Comparison of ENCODE assay signal across 9 mouse cellular contexts in genomic region chr11:103371222-103371539, GRCm38 (mm10). TPM values are rescaled to one million over a fixed set of nuclear protein-coding genes. Genes with fewer than 3 reads are reported as not detected.
DNase-seq lines count a peak whose midpoint lies in the region; ATAC-seq and TF ChIP-seq lines count a peak whose summit lies in the region.
"Had no signal": no experiment of that assay in that cellular context is flagged by ENCODE, and none has a peak within 500 bp of the region (broad histone marks: within the 10 kb centered on the region; RNA-seq: fewer than 3 reads in every experiment).

No protein-coding gene starts in this region.

- H3K27ac ChIP-seq in neural tube, embryonic 13.5 days (replicated peaks): peak overlapping the region; percentile 49
- no peak overlapping the region for H3K27ac ChIP-seq in neural tube, embryonic 15.5 days (replicated peaks)
- peak overlapping the region; percentile 67 for H3K27ac ChIP-seq in kidney, embryonic 16.5 days (ENCODE audit: low read length)
- H3K27ac ChIP-seq in stomach, postnatal 0 days (replicated peaks): peak overlapping the region; percentile 40
- H3K27ac ChIP-seq in midbrain, embryonic 10.5 days (replicated peaks): no peak overlapping the region
- H3K27ac ChIP-seq in midbrain, embryonic 15.5 days: no peak overlapping the region

- no peak overlapping the region for H3K4me2 ChIP-seq in neural tube, embryonic 13.5 days
- H3K4me2 ChIP-seq in neural tube, embryonic 15.5 days: no peak overlapping the region
- no peak overlapping the region for H3K4me2 ChIP-seq in kidney, embryonic 16.5 days (replicated peaks; ENCODE audit: low read depth, low read length)
- H3K4me2 ChIP-seq in stomach, postnatal 0 days (replicated peaks; ENCODE audit: low read depth): no peak overlapping the region
- no peak overlapping the region for H3K4me2 ChIP-seq in midbrain, embryonic 15.5 days
- H3K4me2 ChIP-seq: liver, embryonic 11.5 days had no signal

- peaks cover under 1% of the 10 kb centered on the region; the same call in 1 of the 2 replicates for H3K27me3 ChIP-seq in neural tube, embryonic 13.5 days
- peaks cover under 1% of the 10 kb centered on the region; the same call in 1 of the 2 replicates for H3K27me3 ChIP-seq in neural tube, embryonic 15.5 days (replicated peaks)
- H3K27me3 ChIP-seq in kidney, embryonic 16.5 days (ENCODE audit: insufficient read depth, low read length): no peaks in the 10 kb centered on the region
- no peaks in the 10 kb centered on the region for H3K27me3 ChIP-seq in stomach, postnatal 0 days (ENCODE audit: control insufficient read depth, insufficient read depth, low read length)
- H3K27me3 ChIP-seq in midbrain, embryonic 10.5 days (ENCODE audit: low read depth, poor library complexity, severe bottlenecking): no peaks in the 10 kb centered on the region
- no peaks in the 10 kb centered on the region for H3K27me3 ChIP-seq in midbrain, embryonic 15.5 days (replicated peaks)

- DNase-seq in adrenal gland, adult 2 months: peak; percentile 66
- DNase-seq in adrenal gland, postnatal 25 days: no peak
- no peak for DNase-seq in stomach, postnatal 0 days (ENCODE audit: low spot score)
- DNase-seq in midbrain, embryonic 10.5 days (ENCODE audit: low spot score): no peak

- H3K9ac ChIP-seq in neural tube, embryonic 13.5 days: no peak overlapping the region
- H3K9ac ChIP-seq in neural tube, embryonic 15.5 days (replicated peaks): no peak overlapping the region
- H3K9ac ChIP-seq in kidney, embryonic 16.5 days (replicated peaks; ENCODE audit: low read length): no peak overlapping the region
- no peak overlapping the region for H3K9ac ChIP-seq in stomach, postnatal 0 days (ENCODE audit: low read length)
- no peak overlapping the region for H3K9ac ChIP-seq in midbrain, embryonic 15.5 days

- H3K4me1 ChIP-seq in neural tube, embryonic 13.5 days (replicated peaks): peaks cover 14% of the 10 kb centered on the region
- H3K4me1 ChIP-seq in neural tube, embryonic 15.5 days: peaks cover 4% of the 10 kb centered on the region; the same call in 1 of the 2 replicates
- no peaks in the 10 kb centered on the region for H3K4me1 ChIP-seq in kidney, embryonic 16.5 days (ENCODE audit: insufficient read depth, low read length)
- H3K4me1 ChIP-seq in stomach, postnatal 0 days (replicated peaks; ENCODE audit: control insufficient read depth, insufficient read depth): no peaks in the 10 kb centered on the region
- no peaks in the 10 kb centered on the region for H3K4me1 ChIP-seq in midbrain, embryonic 10.5 days
- H3K4me1 ChIP-seq in midbrain, embryonic 15.5 days: no peaks in the 10 kb centered on the region

- no peak for TF ChIP-seq EP300 in stomach, postnatal 0 days (optimal IDR thresholded peaks at IDR 0.05)

- no peak for TF ChIP-seq CTCF in stomach, postnatal 0 days (IDR thresholded peaks at IDR 0.05; ENCODE audit: low read depth)

- H3K36me3 ChIP-seq in neural tube, embryonic 13.5 days: peaks cover 74% of the 10 kb centered on the region
- peaks cover 53% of the 10 kb centered on the region for H3K36me3 ChIP-seq in neural tube, embryonic 15.5 days
- H3K36me3 ChIP-seq in kidney, embryonic 16.5 days (ENCODE audit: insufficient read depth, low read length): peaks cover 26% of the 10 kb centered on the region; the same call in 1 of the 2 replicates
- H3K36me3 ChIP-seq in stomach, postnatal 0 days (ENCODE audit: control insufficient read depth, insufficient read depth, low read length): peaks cover 9% of the 10 kb centered on the region
- peaks cover 87% of the 10 kb centered on the region for H3K36me3 ChIP-seq in midbrain, embryonic 10.5 days
- peaks cover 17% of the 10 kb centered on the region for H3K36me3 ChIP-seq in midbrain, embryonic 15.5 days (replicated peaks)

- WGBS in neural tube, embryonic 13.5 days: 83% methylated on average over 3 of the region's 3 CpGs
- WGBS in neural tube, embryonic 15.5 days: 75% methylated on average over 3 of the region's 3 CpGs
- 69% methylated on average over 3 of the region's 3 CpGs for WGBS in kidney, embryonic 16.5 days
- WGBS in stomach, postnatal 0 days: 76% methylated on average over 3 of the region's 3 CpGs
- WGBS in midbrain, embryonic 10.5 days: 85% methylated on average over 3 of the region's 3 CpGs
- WGBS in midbrain, embryonic 15.5 days: 81% methylated on average over 3 of the region's 3 CpGs

- H3K4me3 ChIP-seq in neural tube, embryonic 13.5 days: no peak overlapping the region
- H3K4me3 ChIP-seq in neural tube, embryonic 15.5 days (replicated peaks): no peak overlapping the region
- no peak overlapping the region for H3K4me3 ChIP-seq in kidney, embryonic 16.5 days (ENCODE audit: low read length)
- no peak overlapping the region for H3K4me3 ChIP-seq in stomach, postnatal 0 days (ENCODE audit: low read depth, low read length)
- H3K4me3 ChIP-seq in midbrain, embryonic 10.5 days: no peak overlapping the region
- H3K4me3 ChIP-seq in midbrain, embryonic 15.5 days: no peak overlapping the region

- no peaks in the 10 kb centered on the region for H3K9me3 ChIP-seq in neural tube, embryonic 13.5 days
- H3K9me3 ChIP-seq in neural tube, embryonic 15.5 days (replicated peaks): no peaks in the 10 kb centered on the region
- no peaks in the 10 kb centered on the region for H3K9me3 ChIP-seq in kidney, embryonic 16.5 days (ENCODE audit: low read length)
- no peaks in the 10 kb centered on the region for H3K9me3 ChIP-seq in stomach, postnatal 0 days (ENCODE audit: control insufficient read depth, low read length)
- no peaks in the 10 kb centered on the region for H3K9me3 ChIP-seq in midbrain, embryonic 10.5 days (replicated peaks)
- H3K9me3 ChIP-seq in midbrain, embryonic 15.5 days: no peaks in the 10 kb centered on the region

- no peak for ATAC-seq in neural tube, embryonic 13.5 days (ENCODE audit: low read depth)
- no peak for ATAC-seq in neural tube, embryonic 15.5 days (ENCODE audit: low FRiP score)
- 0 out of 2 replicates have a peak, but pooled peaks have one; percentile 40 for ATAC-seq in kidney, embryonic 16.5 days (ENCODE audit: low FRiP score, low TSS enrichment)
- ATAC-seq in stomach, postnatal 0 days (ENCODE audit: low FRiP score, low TSS enrichment): no peak; the same call in 1 of the 2 replicates
- ATAC-seq in midbrain, embryonic 15.5 days (replicated peaks): no peak

RNA-seq across cellular contexts. Expression of gene Arhgap27, which starts 7.7 kb away (rescaled TPM):
- total RNA-seq in adrenal gland, adult 2 months (2021): 10 to 100 TPM; 10.3 to 12.2 TPM
- polyA plus RNA-seq in adrenal gland, adult 2 months (2012; rRNA removed): 34.7 and 42.5 TPM in 2 replicates
- total RNA-seq in adrenal gland, postnatal 25 days (2021): 12.8 and 15.2 TPM in 2 replicates
- 4.4 and 4.8 TPM in 2 replicates for polyA plus RNA-seq in neural tube, embryonic 13.5 days (2015; fragmentation: Nextera tagmentation; extraction: Ambion mirVana)
- 6.3 and 8.3 TPM in 2 replicates for polyA plus RNA-seq in neural tube, embryonic 15.5 days (2015; fragmentation: Nextera tagmentation; extraction: Ambion mirVana)
- polyA plus RNA-seq in kidney, embryonic 16.5 days (2015; fragmentation: Nextera tagmentation; extraction: Ambion mirVana): 17.8 and 18.7 TPM in 2 replicates
- polyA plus RNA-seq in stomach, postnatal 0 days (2015; fragmentation: Nextera tagmentation; extraction: Ambion mirVana): 18.2 and 22.1 TPM in 2 replicates
- 3.8 and 4.1 TPM in 2 replicates for polyA plus RNA-seq in midbrain, embryonic 10.5 days (2016; fragmentation: Nextera tagmentation; extraction: Ambion mirVana)
- polyA plus RNA-seq in midbrain, embryonic 15.5 days (2015; fragmentation: Nextera tagmentation; extraction: Ambion mirVana): 3.9 and 4.6 TPM in 2 replicates

RNA-seq across cellular contexts. Expression of gene Plekhm1, which starts 41.3 kb away (rescaled TPM):
- 10 to 100 TPM; 19.7 to 21.2 TPM for total RNA-seq in adrenal gland, adult 2 months (2021)
- 18.6 and 18.8 TPM in 2 replicates for polyA plus RNA-seq in adrenal gland, adult 2 months (2012; rRNA removed)
- 22.9 and 25.0 TPM in 2 replicates for total RNA-seq in adrenal gland, postnatal 25 days (2021)
- 8.7 TPM in 2 replicates for polyA plus RNA-seq in neural tube, embryonic 13.5 days (2015; fragmentation: Nextera tagmentation; extraction: Ambion mirVana)
- polyA plus RNA-seq in neural tube, embryonic 15.5 days (2015; fragmentation: Nextera tagmentation; extraction: Ambion mirVana): 8.2 and 8.9 TPM in 2 replicates
- polyA plus RNA-seq in kidney, embryonic 16.5 days (2015; fragmentation: Nextera tagmentation; extraction: Ambion mirVana): 9.2 and 10.3 TPM in 2 replicates
- polyA plus RNA-seq in stomach, postnatal 0 days (2015; fragmentation: Nextera tagmentation; extraction: Ambion mirVana): 3.6 and 4.2 TPM in 2 replicates
- 8.0 and 8.5 TPM in 2 replicates for polyA plus RNA-seq in midbrain, embryonic 10.5 days (2016; fragmentation: Nextera tagmentation; extraction: Ambion mirVana)
- polyA plus RNA-seq in midbrain, embryonic 15.5 days (2015; fragmentation: Nextera tagmentation; extraction: Ambion mirVana): 9.5 and 10.8 TPM in 2 replicates

Comparison
In these comparisons a context has a peak if more than half of its experiments do, and no peak if none do; other contexts are left out.
1. H3K27ac ChIP-seq: peak in neural tube, embryonic 13.5 days (single experiment), kidney, embryonic 16.5 days (single experiment) and stomach, postnatal 0 days (single experiment); none in neural tube, embryonic 15.5 days (single experiment), midbrain, embryonic 10.5 days (single experiment) and midbrain, embryonic 15.5 days (single experiment).